Comparison of ENCODE assay signal across 18 mouse cellular contexts in the genomic region with DNA sequence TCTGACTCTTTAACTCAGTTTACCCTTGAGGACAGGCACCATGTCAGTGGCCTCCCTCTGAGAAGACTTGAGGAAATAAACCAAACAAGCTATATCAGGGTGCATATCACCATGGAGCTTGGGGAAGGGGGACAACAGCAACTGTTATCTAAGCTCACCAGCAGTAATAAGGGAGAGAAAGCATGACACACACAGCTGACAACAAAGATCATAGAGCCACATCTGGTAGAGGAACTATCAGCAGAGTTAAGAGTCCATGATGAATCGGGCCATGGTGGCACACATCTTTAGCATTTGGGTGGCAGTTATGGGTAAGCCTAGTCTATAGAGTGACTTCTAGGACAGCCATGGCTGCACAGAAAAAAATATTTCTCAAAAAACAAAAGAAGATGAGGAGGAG. TPM values are rescaled to one million over a fixed set of nuclear protein-coding genes. Genes with fewer than 3 reads are reported as not detected.
DNase-seq lines count a peak whose midpoint lies in the region; ATAC-seq and TF ChIP-seq lines count a peak whose summit lies in the region.
"Not testable (repeated sequence)": the region's sequence is repeated elsewhere in the genome, so short reads cannot be mapped to it uniquely, and the experiment has no call there.
"Had no signal": no experiment of that assay in that cellular context is flagged by ENCODE, and none has a peak within 500 bp of the region (broad histone marks: within the 10 kb centered on the region; RNA-seq: fewer than 3 reads in every experiment).

No protein-coding gene starts in this region.

- H3K4me1 ChIP-seq in G1E (ENCODE audit: insufficient read depth, low read depth, low read length) (peaks cover 34% of the 10 kb centered on the region), MEL (ENCODE audit: control insufficient read depth in 1 of 2, insufficient read depth in 2 of 2, low read length in 2 of 2) (peaks cover 0 to 16% of the 10 kb centered on the region in 2 experiments; a peak in 2 of 4 replicates)

- not testable (repeated sequence) for H3K36me3 ChIP-seq in G1E (replicated peaks)
- peaks cover 0 to 14% of the 10 kb centered on the region in 2 experiments; a peak in 2 of 4 replicates for H3K36me3 ChIP-seq in MEL (ENCODE audit: control insufficient read depth in 1 of 2, insufficient read depth in 2 of 2, low read length in 2 of 2)

- TF ChIP-seq POLR2A in MEL (IDR thresholded peaks at IDR 0.05; ENCODE audit: control insufficient read depth in 1 of 2, insufficient read depth in 1 of 2, low read depth in 1 of 2, low read length in 2 of 2, poor library complexity in 1 of 2): not testable (repeated sequence)

- not testable (repeated sequence) for H3K9ac ChIP-seq in MEL (ENCODE audit: control insufficient read depth, low read depth, low read length, poor library complexity, severe bottlenecking)

- not testable (repeated sequence) for DNase-seq in G1E (ENCODE audit: low spot score)
- peak; percentile 62 for DNase-seq in MEL (ENCODE audit: low read depth, low spot score)

- TF ChIP-seq EP300 in MEL (IDR thresholded peaks at IDR 0.05; ENCODE audit: low read depth in 1 of 2, low read length in 2 of 2): peak; percentile 47 to 48; a peak in 3 of 4 replicates

- H3K27me3 ChIP-seq in G1E (ENCODE audit: insufficient read depth, low read length); MEL (ENCODE audit: control insufficient read depth in 1 of 2, insufficient read depth in 2 of 2, low read length in 2 of 2): not testable (repeated sequence)

- not testable (repeated sequence) for H3K9me3 ChIP-seq in G1E (replicated peaks); MEL (replicated peaks; ENCODE audit: insufficient read depth, low read length)

- not testable (repeated sequence) for TF ChIP-seq CTCF in G1E (IDR thresholded peaks at IDR 0.05; ENCODE audit: low read depth, low read length); MEL (IDR thresholded peaks at IDR 0.05 in 2 of 3, conservative IDR thresholded peaks at IDR 0.05 in 1 of 3; ENCODE audit: control insufficient read depth in 1 of 3, insufficient read depth in 1 of 3, low read depth in 2 of 3, low read length in 3 of 3, poor library complexity in 1 of 3, severe bottlenecking in 1 of 3)

- H3K4me3 ChIP-seq in G1E (ENCODE audit: low read depth, low read length); MEL (ENCODE audit: control insufficient read depth in 1 of 2, insufficient read depth in 1 of 2, low read depth in 2 of 2, low read length in 2 of 2): not testable (repeated sequence)

- not testable (repeated sequence) for TF ChIP-seq RAD21 in MEL (IDR thresholded peaks at IDR 0.05; ENCODE audit: low read depth, low read length)

- H3K79me2 ChIP-seq in MEL (ENCODE audit: control insufficient read depth, insufficient read depth, low read length, poor library complexity): not testable (repeated sequence)

- peak overlapping the region; percentile 77 for H3K27ac ChIP-seq in MEL (ENCODE audit: control insufficient read depth, low read depth, low read length)

- peak; percentile 64 for ATAC-seq in G1E (ENCODE audit: extremely low read depth, insufficient number of reproducible peaks, low FRiP score, poor library complexity, severe bottlenecking)

TF ChIP-seq in MEL, 35 proteins besides CTCF, POLR2A, EP300 and RAD21:
- TF ChIP-seq ETS1 (IDR thresholded peaks at IDR 0.05; ENCODE audit: low read depth, low read length): 0 out of 2 replicates have a peak, but pooled peaks have one; percentile 40
- peak; percentile 10; the same call in 1 of the 2 replicates for TF ChIP-seq GATA1 (IDR thresholded peaks at IDR 0.05; ENCODE audit: low read depth, low read length)
- TF ChIP-seq TAL1 (IDR thresholded peaks at IDR 0.05; ENCODE audit: low read length): peak; percentile 64

RNA-seq across cellular contexts. Expression of a gene that starts 12.9 kb away (rescaled TPM):
- total RNA-seq in G1E (2014; fragmentation: Nextera tagmentation): not detected in 2 replicates
- 0.93 TPM in 1 of 2 replicates, not detected in the other for total RNA-seq in G1E (2017)
- polyA plus RNA-seq in G1E (2012): not detected in 2 replicates
- not detected in 2 replicates for total RNA-seq in MEL (2012; rRNA removed)
- not detected for polyA plus RNA-seq in MEL (2012; ENCODE audit: insufficient read depth in 1 of 2, insufficient read length in 2 of 2, low read depth in 1 of 2, low replicate concordance in 2 of 2, missing spikeins in 1 of 2)
- total RNA-seq: adrenal gland, adult 18-20 months; adrenal gland, adult 2 months; adrenal gland, adult 8-10 months; adrenal gland, postnatal 10 days; adrenal gland, postnatal 14 days; adrenal gland, postnatal 25 days; adrenal gland, postnatal 36 days; adrenal gland, postnatal 4 days; CH12.LX had no signal
- polyA plus RNA-seq: activated CD4-positive, CD25-positive, alpha-beta regulatory T cell, adult 4 months; adrenal gland, adult 2 months; brain, embryonic 14.5 days; C2C12; CD4-positive, CD25-positive, alpha-beta regulatory T cell, adult 4 months; cerebellum, adult 2 months; Patski had no signal

RNA-seq across cellular contexts. Expression of a gene that starts 21.1 kb away (rescaled TPM):
- total RNA-seq in G1E (2014; fragmentation: Nextera tagmentation) (not detected in 2 replicates), G1E (2017) (not detected in 2 replicates), MEL (2012; rRNA removed) (not detected in 2 replicates)
- polyA plus RNA-seq in G1E (2012) (not detected in 2 replicates), MEL (2012; ENCODE audit: insufficient read depth in 1 of 2, insufficient read length in 2 of 2, low read depth in 1 of 2, low replicate concordance in 2 of 2, missing spikeins in 1 of 2) (under 1 TPM in 1 of 2 experiments, not detected in 1; 0.19 TPM)
- total RNA-seq: adrenal gland, adult 18-20 months; adrenal gland, adult 2 months; adrenal gland, adult 8-10 months; adrenal gland, postnatal 10 days; adrenal gland, postnatal 14 days; adrenal gland, postnatal 25 days; adrenal gland, postnatal 36 days; adrenal gland, postnatal 4 days; CH12.LX; ES-E14 had no signal
- polyA plus RNA-seq: activated CD4-positive, CD25-positive, alpha-beta regulatory T cell, adult 4 months; adrenal gland, adult 2 months; brain, embryonic 14.5 days; C2C12; CD4-positive, CD25-positive, alpha-beta regulatory T cell, adult 4 months; cerebellum, adult 2 months; Patski had no signal

RNA-seq across cellular contexts. Expression of a gene that starts 28.1 kb away (rescaled TPM):
- total RNA-seq in G1E (2014; fragmentation: Nextera tagmentation) (not detected in 2 replicates), G1E (2017) (not detected in 2 replicates), MEL (2012; rRNA removed) (not detected in 2 replicates)
- polyA plus RNA-seq in G1E (2012) (not detected in 2 replicates), MEL (2012; ENCODE audit: insufficient read depth in 1 of 2, insufficient read length in 2 of 2, low read depth in 1 of 2, low replicate concordance in 2 of 2, missing spikeins in 1 of 2) (not detected)
- total RNA-seq: adrenal gland, adult 18-20 months; adrenal gland, adult 2 months; adrenal gland, adult 8-10 months; adrenal gland, postnatal 10 days; adrenal gland, postnatal 14 days; adrenal gland, postnatal 25 days; adrenal gland, postnatal 36 days; adrenal gland, postnatal 4 days; CH12.LX; ES-E14 had no signal
- polyA plus RNA-seq: activated CD4-positive, CD25-positive, alpha-beta regulatory T cell, adult 4 months; adrenal gland, adult 2 months; brain, embryonic 14.5 days; C2C12; CD4-positive, CD25-positive, alpha-beta regulatory T cell, adult 4 months; cerebellum, adult 2 months; Patski had no signal

RNA-seq across cellular contexts. Expression of a gene that starts 43.8 kb away (rescaled TPM):
- total RNA-seq in G1E (2014; fragmentation: Nextera tagmentation): not detected in 2 replicates
- total RNA-seq in G1E (2017): not detected in 2 replicates
- not detected in 2 replicates for polyA plus RNA-seq in G1E (2012)
- total RNA-seq in MEL (2012; rRNA removed): not detected in 2 replicates
- polyA plus RNA-seq in MEL (2012; ENCODE audit: insufficient read depth in 1 of 2, insufficient read length in 2 of 2, low read depth in 1 of 2, low replicate concordance in 2 of 2, missing spikeins in 1 of 2): not detected
- total RNA-seq: adrenal gland, adult 18-20 months; adrenal gland, adult 2 months; adrenal gland, adult 8-10 months; adrenal gland, postnatal 10 days; adrenal gland, postnatal 14 days; adrenal gland, postnatal 25 days; adrenal gland, postnatal 36 days; adrenal gland, postnatal 4 days; CH12.LX had no signal
- polyA plus RNA-seq: activated CD4-positive, CD25-positive, alpha-beta regulatory T cell, adult 4 months; adrenal gland, adult 2 months; brain, embryonic 14.5 days; C2C12; CD4-positive, CD25-positive, alpha-beta regulatory T cell, adult 4 months; cerebellum, adult 2 months; Patski had no signal
